Comparison of ENCODE assay signal across 8 mouse cellular contexts in genomic region chr13:43795334-43795733, GRCm38 (mm10). TPM values are rescaled to one million over a fixed set of nuclear protein-coding genes. Genes with fewer than 3 reads are reported as not detected.
DNase-seq lines count a peak whose midpoint lies in the region; TF ChIP-seq lines count a peak whose summit lies in the region.
"Had no signal": no experiment of that assay in that cellular context is flagged by ENCODE, and none has a peak within 500 bp of the region (broad histone marks: within the 10 kb centered on the region; RNA-seq: fewer than 3 reads in every experiment).

No protein-coding gene starts in this region.

- intact Hi-C loops in heart, postnatal 10 days (cut with DNase I), result loop anchor here (2.0 to 5.0 kb wide), 3 partner anchors 1037 to 1181 kb away; no protein-coding TSS in a partner anchor

- peak; percentile 37 for TF ChIP-seq CTCF in C2C12 (IDR thresholded peaks at IDR 0.05; ENCODE audit: control insufficient read depth, insufficient read depth, insufficient read length)

- peak; percentile 33 for DNase-seq in layer of hippocampus, adult 11-12 months (ENCODE audit: low spot score)
- DNase-seq in layer of hippocampus, postnatal 14 days (ENCODE audit: low spot score in 2 of 2), result no peak
- DNase-seq in 3T3-L1 (ENCODE audit: low read depth, low spot score), result peak; percentile 3
- peak; percentile 66 to 67 for DNase-seq in heart, postnatal 10 days
- peak; percentile 23 for DNase-seq in retina, postnatal 7 days (ENCODE audit: low read depth, low spot score)
- no peak for DNase-seq in gastrocnemius, postnatal 25 days

- no peaks in the 10 kb centered on the region for H3K79me2 ChIP-seq in C2C12 (ENCODE audit: control insufficient read depth, insufficient read depth)

- H3K4me3 ChIP-seq in C2C12 (ENCODE audit: insufficient read depth, poor library complexity, severe bottlenecking), result no peak overlapping the region

- no peak overlapping the region for H3ac ChIP-seq in C2C12 (ENCODE audit: control insufficient read depth, insufficient read length, low read depth)

- no peaks in the 10 kb centered on the region for H3K79me3 ChIP-seq in C2C12 (ENCODE audit: low read depth)

- H3K36me3 ChIP-seq in C2C12 (ENCODE audit: control insufficient read depth, insufficient read depth), result no peaks in the 10 kb centered on the region

- peaks cover 30% of the 10 kb centered on the region for H3K27me3 ChIP-seq in C2C12 (ENCODE audit: control insufficient read depth, insufficient read depth, insufficient read length)

TF ChIP-seq in C2C12, 6 proteins besides CTCF, POLR2A, EP300 and RAD21:
- TF ChIP-seq MYOD1 (IDR thresholded peaks at IDR 0.05; ENCODE audit: control insufficient read depth, insufficient read length, low read depth) (no peak), USF1 (IDR thresholded peaks at IDR 0.05; ENCODE audit: low read depth) (no peak), FOSL1 (IDR thresholded peaks at IDR 0.05; ENCODE audit: insufficient read depth, low read length, poor library complexity, severe bottlenecking) (no peak), CEBPB (IDR thresholded peaks at IDR 0.05; ENCODE audit: low read depth) (no peak), MYOG (IDR thresholded peaks at IDR 0.05; ENCODE audit: control insufficient read depth, extremely low read depth, insufficient read length) (no peak), MAX (IDR thresholded peaks at IDR 0.05) (no peak)

RNA-seq across cellular contexts. Expression of gene Cd83, which starts 10.8 kb away (rescaled TPM):
- 1 to 10 TPM; 6.6 to 7.3 TPM for total RNA-seq in layer of hippocampus, postnatal 14 days (2021)
- not detected for polyA plus RNA-seq in C2C12 (2012; fragmentation: generic; extraction: Trizol)
- total RNA-seq in heart, postnatal 10 days (2021), result 1 to 10 TPM; 2.4 to 3.7 TPM
- total RNA-seq in gastrocnemius, postnatal 25 days (2021), result under 1 TPM; 0.67 to 0.77 TPM
- total RNA-seq: common myeloid progenitor, adult 5-6 weeks had no signal

Comparison
In these comparisons a context has a peak if more than half of its experiments do, and no peak if none do; other contexts are left out.
1. DNase-seq: peak in layer of hippocampus, adult 11-12 months (single experiment), 3T3-L1 (single experiment), heart, postnatal 10 days (2 of 2) and retina, postnatal 7 days (single experiment); none in layer of hippocampus, postnatal 14 days (0 of 2) and gastrocnemius, postnatal 25 days (single experiment).